Mouse (Mus musculus) cerebellum, adult (tissue): ENCODE measurements at regions not wholly inside any gene's neighbourhood (a gene's known extent, or its start where the extent isn't known, plus 50 kb on each side); places are given as distances from the start of the nearest gene placed in this dataset.
A peak's percentile ranks its signal among the peaks of the same experiment; 100 is the strongest.

Experiments used
- ATAC-seq: cut with Nextera tagmentation; 2 replicates; pipeline ENCODE4 v1.9.2; 2017; ENCODE audit warnings: mild to moderate bottlenecking, moderate library complexity, mixed read lengths; ENCODE audit not compliant: insufficient number of reproducible peaks, low FRiP score, low TSS enrichment

DNA sequence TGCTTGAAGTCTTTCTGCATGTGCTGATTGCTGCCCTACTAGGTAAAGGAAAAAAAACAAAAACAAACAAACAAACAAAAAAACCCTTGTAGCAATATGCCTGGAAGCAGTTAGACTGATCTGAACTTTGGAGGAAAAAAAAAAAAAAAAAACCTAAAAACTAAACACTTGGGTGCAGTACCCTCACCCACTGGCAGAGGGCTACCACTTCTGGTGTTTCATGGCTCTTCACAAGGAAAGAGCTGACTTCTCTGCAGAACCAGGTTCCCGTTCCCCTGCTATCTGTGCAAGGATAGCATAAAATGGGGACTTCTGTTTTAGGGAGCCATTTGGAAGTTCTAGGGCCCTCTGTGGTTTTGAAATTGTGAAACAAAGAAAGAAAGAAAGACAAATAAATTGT lies 52.2 kb upstream of the Otud4 start:
- ATAC-seq = no peak

DNA sequence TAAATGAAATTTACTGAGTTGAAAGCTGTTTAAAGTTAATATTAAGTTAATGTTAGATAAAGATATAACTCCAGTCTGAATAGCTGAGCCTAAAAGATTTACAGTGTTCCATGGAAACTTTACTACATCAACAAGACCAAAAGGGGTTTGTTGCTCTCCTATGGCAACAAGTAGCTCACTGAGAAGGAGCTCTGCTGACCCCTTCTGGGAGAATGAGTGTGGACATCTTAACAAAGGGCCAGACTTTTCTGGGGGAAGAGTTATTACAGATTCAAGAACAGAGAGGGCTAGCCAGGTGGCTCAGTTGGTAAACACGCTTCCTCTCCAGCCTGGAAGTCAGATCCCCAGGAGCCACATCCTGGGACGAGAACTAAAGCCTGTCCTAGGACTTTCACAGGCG lies 54.5 kb upstream of the Otud4 start:
- ATAC-seq = peak; percentile 56; the same call in 1 of the 2 replicates

DNA sequence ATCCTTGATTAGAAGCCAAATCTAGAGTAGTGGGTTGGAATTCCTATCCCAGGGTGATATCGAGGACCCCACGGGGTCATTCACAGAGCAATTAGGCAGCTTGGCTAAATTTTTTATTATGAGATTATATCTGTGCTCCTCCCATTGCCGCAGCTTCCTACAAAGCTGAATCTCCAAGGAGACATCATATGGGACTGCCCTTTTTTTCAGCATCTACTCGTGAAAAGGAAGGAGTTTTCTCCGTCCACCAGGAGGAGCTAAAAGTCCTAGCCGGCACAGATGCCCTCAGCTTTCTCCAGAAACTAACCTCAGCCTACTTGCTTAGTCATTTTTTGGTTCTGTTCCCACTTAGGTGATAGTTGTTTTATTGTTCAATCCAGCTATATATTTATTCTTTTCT lies 56.1 kb upstream of the Otud4 start:
- no peak for ATAC-seq

DNA sequence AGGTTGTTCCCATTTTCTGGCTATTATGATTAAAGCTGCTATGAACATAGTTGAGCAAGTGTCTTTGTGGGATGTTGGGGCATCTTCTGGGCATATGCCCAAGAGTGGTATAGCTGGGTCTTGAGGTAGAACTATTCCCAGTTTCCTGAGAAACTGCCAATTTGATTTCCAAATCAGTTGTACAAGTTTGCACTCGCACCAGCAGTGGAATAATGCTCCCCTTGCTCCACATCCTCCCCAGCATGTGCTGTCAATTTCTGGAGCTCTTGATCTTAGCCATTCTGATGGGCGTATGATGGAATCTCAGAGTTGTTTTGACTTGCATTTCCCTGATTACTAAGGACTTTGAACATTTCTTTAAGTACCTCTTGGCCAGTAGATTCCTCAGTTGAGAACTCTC lies 57.2 kb upstream of the Otud4 start:
- ATAC-seq = no peak

DNA sequence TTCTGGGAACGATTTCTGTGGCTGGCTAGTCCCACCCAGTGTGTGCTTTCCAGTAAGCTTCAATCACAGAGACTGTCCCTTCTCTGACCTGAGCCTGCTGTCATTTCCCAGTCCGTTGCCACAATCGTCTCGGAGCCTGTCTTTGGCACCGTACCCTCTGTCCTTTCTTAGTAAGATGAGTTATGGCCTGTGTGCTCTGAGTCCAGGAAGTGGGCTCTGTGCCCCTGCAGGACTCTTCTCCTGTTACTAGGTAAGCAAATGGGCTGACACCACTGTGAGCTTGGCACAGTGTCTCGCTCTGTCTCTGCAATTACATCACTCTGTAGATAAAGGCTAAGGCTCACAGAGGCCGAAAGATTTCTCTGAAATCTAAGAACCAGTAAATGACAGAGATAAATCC lies 63.3 kb upstream of the Otud4 start:
- no peak for ATAC-seq

- ATAC-seq = no peak
Measured at GRCm38 (mm10) chr8:79575175-79575734, 64.2 kb upstream of the Otud4 start.

DNA sequence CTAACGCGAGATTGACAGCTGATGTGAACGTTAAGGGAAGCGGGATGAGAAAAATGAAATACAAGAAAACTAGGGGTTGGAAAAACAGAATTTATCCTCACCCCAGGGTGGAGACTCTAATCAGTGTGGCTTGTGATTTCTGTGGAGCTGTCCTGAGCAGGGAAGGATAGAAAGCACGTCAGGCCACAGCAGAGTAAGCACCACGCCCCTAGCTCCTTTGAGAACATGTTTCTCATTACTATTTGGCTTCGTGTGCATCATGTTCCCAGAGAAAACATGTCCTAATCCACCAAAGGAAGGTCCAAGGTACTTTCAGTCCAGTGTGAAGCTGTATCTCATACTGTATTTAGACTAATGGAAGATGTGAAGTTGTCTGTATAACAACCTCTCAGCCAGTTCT lies 65.9 kb upstream of the Otud4 start:
- no peak for ATAC-seq

GRCm38 (mm10) chr8:79572526-79572925 lies 66.9 kb upstream of the Otud4 start:
- no peak for ATAC-seq

- no peak for ATAC-seq
Measured at GRCm38 (mm10) chr8:79563101-79563500, 76.3 kb upstream of the Otud4 start.

- no peak for ATAC-seq
Measured at GRCm38 (mm10) chr8:79562669-79563068, 76.7 kb upstream of the Otud4 start.

DNA sequence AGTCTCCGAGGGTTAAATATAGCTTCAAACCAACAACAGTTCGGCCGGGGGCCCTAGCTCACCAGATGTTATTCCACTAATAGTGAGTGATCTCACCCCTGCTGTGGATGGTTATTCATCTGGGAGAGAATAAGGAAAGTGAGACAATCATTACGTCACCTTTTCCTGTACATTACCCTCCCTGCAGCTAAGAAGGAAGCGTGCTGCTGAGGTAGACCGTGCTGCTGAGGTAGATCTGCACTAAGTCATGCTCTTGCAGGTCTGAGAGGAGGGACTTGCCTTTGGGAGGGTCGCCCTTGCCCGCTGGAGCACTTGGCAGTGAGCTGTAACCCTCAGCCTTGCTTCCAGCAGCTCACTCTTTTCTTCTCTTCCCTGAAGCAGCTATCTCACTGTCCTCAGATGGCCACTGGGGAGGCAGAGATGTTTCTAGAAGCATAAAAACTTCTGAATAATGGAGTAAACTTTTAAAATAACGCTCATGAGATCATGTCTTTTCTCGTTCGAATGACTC lies 77.3 kb upstream of the Otud4 start:
- 0 out of 2 replicates have a peak, but pooled peaks have one; percentile 26 for ATAC-seq

- ATAC-seq = no peak
Measured at GRCm38 (mm10) chr8:79561269-79562063, 78.0 kb upstream of the Otud4 start.

GRCm38 (mm10) chr8:79559516-79559915 lies 79.9 kb upstream of the Otud4 start:
- no peak for ATAC-seq

DNA sequence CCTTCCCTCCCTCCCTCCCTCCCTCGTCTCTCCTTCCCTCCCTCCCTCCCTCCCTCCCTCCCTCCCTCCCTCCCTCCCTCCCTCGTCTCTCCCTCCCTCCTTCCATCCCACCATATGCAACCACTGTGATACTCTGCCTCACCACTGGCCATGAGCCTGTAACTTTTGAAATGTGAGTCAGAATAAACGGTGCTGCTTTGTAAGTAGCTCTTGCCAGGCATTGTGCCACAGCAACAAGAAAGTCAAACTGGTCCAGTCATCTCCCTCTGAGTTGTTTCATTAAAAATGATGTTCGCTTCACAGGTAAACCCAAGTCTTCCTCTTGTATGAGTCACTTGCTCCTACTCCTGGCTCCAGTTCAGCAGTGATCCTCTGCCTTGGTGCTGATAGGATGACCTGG lies 85.1 kb upstream of the Otud4 start:
- no peak for ATAC-seq

DNA sequence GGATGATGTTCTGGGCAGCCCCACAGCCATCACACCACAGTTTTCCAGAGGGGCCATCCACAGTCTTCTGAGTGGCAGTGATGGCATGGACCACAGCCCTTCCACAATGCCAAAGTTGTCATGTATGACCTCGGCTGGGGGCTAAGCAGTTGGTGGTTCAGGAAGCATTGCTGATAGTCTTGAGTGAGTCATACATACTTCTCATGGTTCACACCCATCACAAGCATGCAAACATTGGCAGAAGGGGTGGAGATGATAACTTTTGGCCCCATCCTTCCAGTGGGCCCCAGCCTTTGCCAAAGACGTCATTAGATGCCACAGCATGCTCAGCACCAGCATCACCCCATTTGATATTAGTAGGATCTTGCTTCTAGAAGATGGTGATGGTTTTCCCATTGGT lies 89.3 kb upstream of the Otud4 start:
- ATAC-seq = no peak

- no peak for ATAC-seq
Measured at GRCm38 (mm10) chr8:79548156-79548555, 91.3 kb upstream of the Otud4 start.

DNA sequence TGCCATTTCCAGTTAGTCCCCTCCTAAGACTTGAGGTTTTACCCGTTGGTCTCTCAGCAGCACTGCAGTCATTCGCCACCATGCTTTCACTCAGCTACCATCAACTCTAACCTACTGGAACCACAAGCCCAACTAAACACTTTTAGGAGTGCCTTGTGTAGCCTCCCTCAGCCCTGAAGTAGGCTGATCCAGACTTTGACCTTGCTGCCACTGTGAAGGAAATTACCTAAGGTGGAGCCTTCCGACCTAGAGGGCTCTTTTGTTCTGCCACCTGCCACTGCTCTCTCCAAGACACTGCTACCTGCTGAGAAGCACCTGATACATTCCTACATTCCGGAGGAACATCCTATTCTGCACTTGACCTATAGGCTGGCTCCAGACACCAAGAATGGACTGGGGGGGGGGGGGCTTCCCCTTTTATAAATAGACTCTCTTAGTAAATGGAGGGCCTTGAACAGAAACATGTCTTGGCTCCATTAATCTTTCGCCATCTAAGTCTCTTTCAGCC lies 93.5 kb upstream of the Otud4 start:
- no peak for ATAC-seq

GRCm38 (mm10) chr8:79542461-79542860 lies 97.0 kb upstream of the Otud4 start:
- no peak for ATAC-seq

DNA sequence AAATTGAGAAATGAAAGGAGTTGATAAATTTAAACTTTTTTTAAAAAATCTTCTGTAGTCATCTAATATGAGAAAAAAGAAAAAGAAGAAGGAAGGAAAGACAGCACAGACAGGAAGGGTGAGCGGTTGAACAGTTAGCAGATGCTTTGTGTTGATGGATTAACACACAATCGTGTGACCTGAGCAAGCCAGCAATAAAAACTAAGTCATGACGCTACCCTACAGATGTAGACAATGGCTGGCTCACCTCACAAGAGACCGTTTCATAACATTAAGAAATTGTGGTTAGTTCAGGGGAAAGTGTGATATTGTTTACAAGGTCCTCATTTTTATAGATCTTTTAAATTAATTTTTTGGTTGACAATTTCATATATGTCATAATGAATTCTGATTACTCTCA lies 99.4 kb upstream of the Otud4 start:
- no peak for ATAC-seq

- ATAC-seq = no peak
Measured at GRCm38 (mm10) chr8:79534271-79534889, 105.0 kb upstream of the Otud4 start.

DNA sequence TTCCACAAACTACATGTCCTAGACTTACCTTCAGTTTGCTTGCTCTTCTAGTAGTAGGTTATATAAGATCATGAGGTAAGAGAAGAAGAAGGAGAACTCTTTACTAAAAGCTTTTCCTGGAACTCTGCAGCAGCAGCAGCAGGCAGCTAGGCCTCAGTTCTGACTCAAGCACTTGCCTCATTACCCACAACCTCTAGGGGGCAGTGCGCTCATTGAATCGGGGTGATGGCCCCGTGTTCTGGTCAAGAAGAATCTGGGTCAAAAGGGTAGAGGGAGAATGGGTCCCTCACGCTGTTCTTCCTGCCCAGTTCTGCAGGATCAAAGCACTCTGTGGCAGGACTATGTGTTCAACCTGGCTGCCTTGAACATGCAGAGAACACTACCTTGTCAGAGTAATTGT lies 109.9 kb upstream of the Otud4 start:
- ATAC-seq = no peak
